Mouse (Mus musculus) intestine, embryonic 16.5 days (tissue): ENCODE data around the gene Ficd. TPM values are rescaled to one million over a fixed set of nuclear protein-coding genes. Genes with fewer than 3 reads are reported as not detected.
A peak's percentile ranks its signal among the peaks of the same experiment; 100 is the strongest.

Experiments used
- ATAC-seq: fragments of 200-750 bp; cut with Nextera tagmentation; 2 replicates; pipeline ENCODE4 v1.8.0; 2017; ENCODE audit warnings: moderate TSS enrichment, moderate library complexity
- H3K27ac ChIP-seq: fragments of 300-500 bp; sonication (generic); 2 replicates; pipeline ENCODE4 v1.5.1; 2014; ENCODE audit warnings: mild to moderate bottlenecking, low read length
- H3K27me3 ChIP-seq: fragments of 300-500 bp; sonication (generic); replicated peaks from 2 replicates; pipeline ENCODE4 v1.6.1; 2014; ENCODE audit warnings: low read length, control low read depth, mixed read lengths; ENCODE audit not compliant: control insufficient read depth, insufficient read depth
- H3K36me3 ChIP-seq: fragments of 300-500 bp; sonication (generic); 2 replicates; pipeline ENCODE4 v1.6.1; 2014; ENCODE audit warnings: low read length, control low read depth; ENCODE audit not compliant: control insufficient read depth, insufficient read depth
- H3K4me1 ChIP-seq: fragments of 300-500 bp; sonication (generic); 2 replicates; pipeline ENCODE4 v1.6.1; 2014; ENCODE audit warnings: low read length, control low read depth, mixed read lengths; ENCODE audit not compliant: control insufficient read depth, insufficient read depth
- H3K4me2 ChIP-seq: fragments of 300-500 bp; sonication (generic); 2 replicates; pipeline ENCODE4 v1.6.1; 2014; ENCODE audit warnings: low read depth, low read length, control low read depth
- H3K4me3 ChIP-seq: fragments of 300-500 bp; sonication (generic); 2 replicates; pipeline ENCODE4 v1.5.1; 2014; ENCODE audit warnings: mild to moderate bottlenecking, low read length
- H3K9ac ChIP-seq: fragments of 300-500 bp; sonication (generic); 2 replicates; pipeline ENCODE4 v1.6.1; 2014; ENCODE audit warnings: low read depth, low read length
- H3K9me3 ChIP-seq: fragments of 300-500 bp; sonication (generic); 2 replicates; pipeline ENCODE4 v1.6.1; 2016; ENCODE audit warnings: low read length, control low read depth; ENCODE audit not compliant: control insufficient read depth
- WGBS: fragments of 180-500 bp; shearing (Covaris S2); extraction: QIAGEN DNeasy Blood & Tissue Kit; methylation state at CpG from one replicate; pipeline ENCODE4 v1.1.7; 2014; 5-methylcytosine and 5-hydroxymethylcytosine counted together
- polyA plus RNA-seq: library from polyadenylated mRNA; unstranded; fragments of >200 nt; fragmentation: Nextera tagmentation; extraction: Ambion mirVana; gene quantifications from 2 replicates; pipeline ENCODE4 v1.2.1, GENCODE M21; 2015

Ficd gene
- 5.6 and 7.1 TPM in 2 replicates for polyA plus RNA-seq

- Histone ChIP-seq H3K9ac (peak within 1 kb of the TSS; percentile 74), H3K27me3 (no peaks in the 10 kb centered on the region), H3K36me3 (peaks cover 10% of the 10 kb centered on the region), H3K4me3 (peak within 1 kb of the TSS; percentile 70), H3K9me3 (no peaks in the 10 kb centered on the region), H3K27ac (peak within 1 kb of the TSS; percentile 91), H3K4me1 (peaks cover 10% of the 10 kb centered on the region), H3K4me2 (peak within 1 kb of the TSS; percentile 91)
- peak; percentile 99 for ATAC-seq
- 2% methylated on average over 71 of the region's 71 CpGs for WGBS
Measured at GRCm38 (mm10) chr5:113735345-113736112, at the start of gene Ficd. Ficd (plus strand) TSS chr5:113735803.

DNA sequence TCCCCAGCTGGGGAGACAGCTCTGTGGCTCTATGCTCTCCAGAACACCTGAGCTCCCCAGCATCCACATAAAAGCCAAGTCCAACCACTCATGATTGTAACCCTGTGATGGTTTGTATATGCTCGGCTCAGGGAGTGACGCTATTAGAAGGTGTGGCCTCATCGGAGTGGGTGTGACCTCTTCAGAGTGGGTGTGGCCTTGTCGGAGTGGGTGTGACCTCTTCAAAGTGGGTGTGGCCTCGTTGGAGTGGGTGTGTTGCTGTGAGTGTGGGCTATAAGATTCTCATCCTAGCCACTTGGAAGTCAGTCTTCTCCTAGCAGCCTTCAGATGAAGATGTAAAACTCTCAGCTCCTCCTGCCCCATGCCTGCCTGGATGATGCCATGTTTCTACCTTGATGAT lies 48.1 kb upstream of the Ficd start:
- ATAC-seq, result no peak
- H3K9me3 ChIP-seq, result no peaks in the 10 kb centered on the region
- no peak overlapping the region for H3K9ac ChIP-seq
- no peak overlapping the region for H3K4me3 ChIP-seq
- no peaks in the 10 kb centered on the region for H3K27me3 ChIP-seq
- 76% methylated on average over 5 of the region's 5 CpGs for WGBS
- H3K4me2 ChIP-seq, result no peak overlapping the region
- no peaks in the 10 kb centered on the region for H3K36me3 ChIP-seq
- H3K27ac ChIP-seq, result no peak overlapping the region
- no peaks in the 10 kb centered on the region for H3K4me1 ChIP-seq

DNA sequence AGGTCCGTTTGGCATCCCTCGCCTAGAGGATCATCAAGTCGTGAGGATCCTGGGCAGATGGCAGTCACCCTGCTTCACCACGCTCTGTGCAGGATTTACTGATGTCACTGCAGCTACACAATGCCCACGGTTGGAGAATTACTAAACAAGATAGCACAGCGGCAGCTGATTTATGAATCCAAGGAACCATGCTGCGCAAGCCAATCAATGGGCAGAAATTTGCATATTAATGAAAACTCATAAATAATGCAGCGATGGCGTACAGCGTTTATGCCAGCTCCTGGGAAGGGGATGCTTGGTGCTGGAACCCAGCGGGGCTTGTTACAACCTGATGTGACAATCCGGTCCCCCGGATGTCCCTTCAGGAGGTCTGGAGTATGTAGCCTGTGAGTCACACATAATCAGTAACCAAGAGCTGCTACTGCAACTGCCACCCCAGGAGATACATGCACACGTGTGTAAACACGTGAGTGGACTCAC lies 45.5 kb upstream of the Ficd start:
- Histone ChIP-seq H3K9me3 (no peaks in the 10 kb centered on the region), H3K27me3 (no peaks in the 10 kb centered on the region), H3K4me2 (no peak overlapping the region), H3K9ac (no peak overlapping the region), H3K4me3 (no peak overlapping the region), H3K27ac (no peak overlapping the region), H3K36me3 (no peaks in the 10 kb centered on the region), H3K4me1 (peaks cover 12% of the 10 kb centered on the region)
- WGBS, result 76% methylated on average over 15 of the region's 15 CpGs
- ATAC-seq, result no peak

GRCm38 (mm10) chr5:113690866-113691265 lies 44.7 kb upstream of the Ficd start:
- WGBS, result 92% methylated on average over 2 of the region's 2 CpGs
- Histone ChIP-seq H3K4me3 (no peak overlapping the region), H3K27ac (no peak overlapping the region), H3K9me3 (no peaks in the 10 kb centered on the region), H3K4me2 (no peak overlapping the region), H3K27me3 (no peaks in the 10 kb centered on the region), H3K36me3 (no peaks in the 10 kb centered on the region), H3K9ac (no peak overlapping the region), H3K4me1 (peaks cover 12% of the 10 kb centered on the region)
- no peak for ATAC-seq

GRCm38 (mm10) chr5:113693196-113693755 lies 42.3 kb upstream of the Ficd start:
- ATAC-seq, result no peak
- WGBS, result 82% methylated on average over 8 of the region's 8 CpGs
- no peak overlapping the region for H3K4me3 ChIP-seq
- no peaks in the 10 kb centered on the region for H3K9me3 ChIP-seq
- H3K4me2 ChIP-seq, result no peak overlapping the region
- H3K4me1 ChIP-seq, result peaks cover 12% of the 10 kb centered on the region
- no peaks in the 10 kb centered on the region for H3K27me3 ChIP-seq
- H3K27ac ChIP-seq, result no peak overlapping the region
- no peaks in the 10 kb centered on the region for H3K36me3 ChIP-seq
- H3K9ac ChIP-seq, result no peak overlapping the region

GRCm38 (mm10) chr5:113694000-113694399 lies 41.6 kb upstream of the Ficd start:
- H3K9me3 ChIP-seq, result no peaks in the 10 kb centered on the region
- no peak overlapping the region for H3K4me3 ChIP-seq
- H3K4me2 ChIP-seq, result no peak overlapping the region
- ATAC-seq, result no peak
- H3K4me1 ChIP-seq, result peaks cover 12% of the 10 kb centered on the region
- H3K27ac ChIP-seq, result no peak overlapping the region
- no peaks in the 10 kb centered on the region for H3K36me3 ChIP-seq
- 44% methylated on average over 4 of the region's 4 CpGs for WGBS
- no peaks in the 10 kb centered on the region for H3K27me3 ChIP-seq
- H3K9ac ChIP-seq, result no peak overlapping the region

DNA sequence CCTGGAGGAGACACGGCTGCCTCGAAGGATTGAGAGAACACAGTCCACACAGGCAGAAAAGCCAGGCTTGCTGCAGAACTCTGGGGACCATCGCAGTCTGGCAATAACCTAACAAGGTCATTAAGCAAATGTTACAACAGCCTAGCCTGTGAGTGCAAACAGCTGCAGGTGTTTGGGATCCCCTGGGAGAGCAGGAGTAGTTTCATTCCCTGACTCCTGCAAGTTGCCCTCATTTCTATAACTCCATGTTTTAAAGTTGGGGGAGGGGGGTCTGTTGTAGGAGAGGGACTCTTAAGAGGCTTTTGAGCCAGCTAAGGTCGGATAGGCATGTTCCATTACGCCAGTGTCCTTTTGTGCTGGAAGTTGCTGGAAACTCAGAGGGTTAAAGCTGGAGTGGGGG lies 41.2 kb upstream of the Ficd start:
- ATAC-seq, result no peak
- Histone ChIP-seq H3K4me3 (no peak overlapping the region), H3K9ac (no peak overlapping the region), H3K36me3 (no peaks in the 10 kb centered on the region), H3K4me1 (peaks cover 12% of the 10 kb centered on the region), H3K9me3 (no peaks in the 10 kb centered on the region), H3K27ac (0 out of 2 replicates have a peak overlapping the region, but pooled peaks have one; percentile 24), H3K27me3 (no peaks in the 10 kb centered on the region), H3K4me2 (no peak overlapping the region; the same call in 1 of the 2 replicates)
- 14% methylated on average over 5 of the region's 5 CpGs for WGBS

DNA sequence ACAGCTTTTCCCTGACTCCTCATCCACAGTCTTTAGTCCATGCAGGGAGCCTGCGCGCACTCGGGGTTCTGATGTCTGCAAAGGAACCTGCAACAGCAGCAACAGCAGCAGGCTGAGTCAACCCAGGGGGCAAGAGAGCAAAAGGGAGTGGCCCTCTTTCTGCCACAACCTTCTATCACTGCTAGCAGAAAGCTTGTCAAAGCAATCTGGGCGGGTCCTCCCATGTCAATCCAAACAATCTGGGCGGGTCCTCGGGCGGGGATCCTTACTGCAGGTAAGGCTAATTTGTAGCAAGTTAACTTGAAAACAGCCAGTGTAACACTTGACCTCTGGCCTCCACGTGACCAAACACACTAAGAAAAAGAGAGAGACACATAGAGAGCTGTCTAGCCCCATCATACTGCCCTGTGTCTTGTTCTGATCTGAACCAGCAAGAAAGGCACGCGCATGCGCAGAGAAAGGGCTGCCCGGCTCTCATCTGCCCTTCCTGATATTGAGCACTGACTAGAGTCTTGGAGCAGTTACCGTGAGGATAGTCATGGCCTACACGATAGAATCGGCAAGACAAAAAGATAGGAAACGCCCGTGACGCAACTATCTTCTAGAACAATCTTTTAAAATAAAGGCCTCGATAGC lies 35.1 kb upstream of the Ficd start:
- no peaks in the 10 kb centered on the region for H3K4me1 ChIP-seq
- no peaks in the 10 kb centered on the region for H3K27me3 ChIP-seq
- no peaks in the 10 kb centered on the region for H3K9me3 ChIP-seq
- no peak overlapping the region for H3K27ac ChIP-seq
- no peak overlapping the region for H3K9ac ChIP-seq
- no peaks in the 10 kb centered on the region for H3K36me3 ChIP-seq
- ATAC-seq, result peak; percentile 92
- 70% methylated on average over 19 of the region's 19 CpGs for WGBS
- H3K4me3 ChIP-seq, result no peak overlapping the region
- no peak overlapping the region for H3K4me2 ChIP-seq

- ATAC-seq, result no peak
- no peaks in the 10 kb centered on the region for H3K9me3 ChIP-seq
- 61% methylated on average over 21 of the region's 21 CpGs for WGBS
- no peaks in the 10 kb centered on the region for H3K27me3 ChIP-seq
- H3K4me3 ChIP-seq, result no peak overlapping the region
- no peak overlapping the region for H3K27ac ChIP-seq
- H3K9ac ChIP-seq, result no peak overlapping the region
- no peak overlapping the region for H3K4me2 ChIP-seq
- no peaks in the 10 kb centered on the region for H3K4me1 ChIP-seq
- no peaks in the 10 kb centered on the region for H3K36me3 ChIP-seq
Measured at GRCm38 (mm10) chr5:113703803-113704585, 31.6 kb upstream of the Ficd start.
